In genomic region chr14:88633771-88634170, GRCm38 (mm10) we compare ENCODE assay signal across 19 mouse cellular contexts.
"Had no signal": no experiment of that assay in that cellular context is flagged by ENCODE, and none has a peak within 500 bp of the region (broad histone marks: within the 10 kb centered on the region; RNA-seq: fewer than 3 reads in every experiment).

No protein-coding gene starts in this region.

- ATAC-seq: intestine, postnatal 0 days; liver, postnatal 0 days; lung, postnatal 0 days; midbrain, embryonic 15.5 days had no signal

- H3K4me2 ChIP-seq: limb, embryonic 12.5 days; limb, embryonic 15.5 days; liver, embryonic 11.5 days; lung, embryonic 14.5 days; midbrain, embryonic 12.5 days; midbrain, embryonic 15.5 days; stomach, embryonic 15.5 days had no signal

- H3K9ac ChIP-seq: limb, embryonic 12.5 days; limb, embryonic 15.5 days; liver, embryonic 14.5 days; liver, postnatal 0 days; lung, embryonic 14.5 days; midbrain, embryonic 12.5 days; midbrain, embryonic 15.5 days; stomach, embryonic 15.5 days had no signal

- H3K27me3 ChIP-seq: limb, embryonic 12.5 days; limb, embryonic 15.5 days; midbrain, embryonic 12.5 days; midbrain, embryonic 15.5 days; stomach, embryonic 15.5 days had no signal

- H3K27ac ChIP-seq: kidney, postnatal 0 days; limb, embryonic 12.5 days; limb, embryonic 15.5 days; liver, embryonic 14.5 days; macrophage; midbrain, embryonic 12.5 days; midbrain, embryonic 15.5 days; stomach, embryonic 15.5 days had no signal

- H3K4me1 ChIP-seq: limb, embryonic 12.5 days; limb, embryonic 15.5 days; midbrain, embryonic 12.5 days; midbrain, embryonic 15.5 days; stomach, embryonic 15.5 days had no signal

- DNase-seq: kidney, adult 2 months; kidney, postnatal 25 days; left cerebral cortex, postnatal 4 days; liver, postnatal 0 days; lung, embryonic 14.5 days; right cerebral cortex, postnatal 25 days; spleen, adult 18-20 months; thymus, postnatal 25 days had no signal

- H3K9me3 ChIP-seq: limb, embryonic 12.5 days; limb, embryonic 15.5 days; midbrain, embryonic 12.5 days; midbrain, embryonic 15.5 days; stomach, embryonic 15.5 days had no signal

- H3K36me3 ChIP-seq: limb, embryonic 12.5 days; limb, embryonic 15.5 days; midbrain, embryonic 12.5 days; midbrain, embryonic 15.5 days; stomach, embryonic 15.5 days had no signal

- H3K4me3 ChIP-seq: limb, embryonic 12.5 days; limb, embryonic 15.5 days; midbrain, embryonic 12.5 days; midbrain, embryonic 15.5 days; stomach, embryonic 15.5 days had no signal
